Mouse (Mus musculus) c-Kit-positive CD71-positive TER-119-positive erythroid progenitor cells, embryonic 14.5 days (primary cell): Measurements from ENCODE around the gene Rdh7.
A peak's percentile ranks its signal among the peaks of the same experiment; 100 is the strongest.
"Not testable (repeated sequence)": the region's sequence is repeated elsewhere in the genome, so short reads cannot be mapped to it uniquely, and the experiment has no call there.

Experiments
- DNase-seq: peaks from one replicate; pipeline ENCODE4 v3.0.0-alpha.2; 2013; ENCODE audit warnings: low spot score

Rdh7 gene

GRCm38 (mm10) chr10:127888605-127889004 is at the start of gene Rdh7:
TSS of gene Rdh7 (minus strand) at chr10:127888817.
- DNase-seq = no peak

- DNase-seq = peak; percentile 27
These were observed 48.9 kb upstream of the Rdh7 start for GRCm38 (mm10) chr10:127937428-127938010.

- no peak for DNase-seq
These were observed 48.3 kb upstream of the Rdh7 start for GRCm38 (mm10) chr10:127936747-127937409.

GRCm38 (mm10) chr10:127936271-127936670 is 47.7 kb upstream of the Rdh7 start:
- DNase-seq = no peak

- no peak for DNase-seq
These were observed 43.8 kb upstream of the Rdh7 start for GRCm38 (mm10) chr10:127932290-127932926.

- DNase-seq = no peak
These were observed 39.1 kb upstream of the Rdh7 start for GRCm38 (mm10) chr10:127927737-127928136.

GRCm38 (mm10) chr10:127924597-127925378 is 36.2 kb upstream of the Rdh7 start:
- no peak for DNase-seq

- DNase-seq = no peak
These were observed 34.4 kb upstream of the Rdh7 start for GRCm38 (mm10) chr10:127923024-127923423.

- DNase-seq = no peak
These were observed 33.6 kb upstream of the Rdh7 start for GRCm38 (mm10) chr10:127922241-127922640.

GRCm38 (mm10) chr10:127917651-127918050 is 29.0 kb upstream of the Rdh7 start:
- DNase-seq = no peak

- DNase-seq = not testable (repeated sequence)
These were observed 28.6 kb upstream of the Rdh7 start for GRCm38 (mm10) chr10:127917183-127917582.

- peak; percentile 3 for DNase-seq
These were observed 27.0 kb upstream of the Rdh7 start for GRCm38 (mm10) chr10:127915578-127915977.

GRCm38 (mm10) chr10:127907386-127907951 is 18.9 kb upstream of the Rdh7 start:
- DNase-seq = no peak

- no peak for DNase-seq
These were observed 17.5 kb upstream of the Rdh7 start for GRCm38 (mm10) chr10:127906138-127906537.

- no peak for DNase-seq
These were observed 16.3 kb upstream of the Rdh7 start for GRCm38 (mm10) chr10:127904718-127905446.

- no peak for DNase-seq
These were observed 14.5 kb upstream of the Rdh7 start for GRCm38 (mm10) chr10:127903116-127903515.

GRCm38 (mm10) chr10:127901751-127902150 is 13.1 kb upstream of the Rdh7 start:
- no peak for DNase-seq

- DNase-seq = no peak
These were observed 11.2 kb upstream of the Rdh7 start for GRCm38 (mm10) chr10:127899783-127900182.

- DNase-seq = no peak
These were observed 9.6 kb upstream of the Rdh7 start, which contains the start of gene Sdr9c7 for GRCm38 (mm10) chr10:127898218-127898617. TSS of gene Sdr9c7 (plus strand) at chr10:127898518.

GRCm38 (mm10) chr10:127897506-127897905 is 8.9 kb upstream of the Rdh7 start:
- DNase-seq = no peak

GRCm38 (mm10) chr10:127896705-127897104 is 8.1 kb upstream of the Rdh7 start:
- no peak for DNase-seq
